Mouse (Mus musculus): ENCODE results near the gene Smim1. TPM values are rescaled to one million over a fixed set of nuclear protein-coding genes. Genes with fewer than 3 reads are reported as not detected.

Gene Smim1
- polyA plus RNA-seq, 1 experiment from 2014 or later = 9.7 TPM

GRCm38 (mm10) chr4:154011646-154012089 lies 14.4 kb downstream of the Smim1 start, which contains the start of gene Lrrc47:
Gene Lrrc47, plus strand, starts transcription at chr4:154011731.
- H3K4me3 ChIP-seq (ENCODE audit: low read depth, low read length) = peak within 1 kb of the TSS; percentile 99
- 0% methylated on average over 49 of the region's 59 CpGs for WGBS
- H3K27ac ChIP-seq (ENCODE audit: low read depth, low read length) = peak within 1 kb of the TSS; percentile 48; the same call in 1 of the 2 replicates
- peaks cover 6% of the 10 kb centered on the region; the same call in 1 of the 2 replicates for H3K4me1 ChIP-seq (replicated peaks; ENCODE audit: control insufficient read depth, insufficient read depth, low read length)
- no peaks in the 10 kb centered on the region for H3K27me3 ChIP-seq (ENCODE audit: control insufficient read depth, insufficient read depth, low read length)
- peaks cover 4% of the 10 kb centered on the region; the same call in 1 of the 2 replicates for H3K36me3 ChIP-seq (ENCODE audit: control insufficient read depth, insufficient read depth, low read length)
- peak within 1 kb of the TSS; percentile 95 for H3K4me2 ChIP-seq (replicated peaks; ENCODE audit: low read depth, low read length)
- no peaks in the 10 kb centered on the region for H3K9me3 ChIP-seq (ENCODE audit: control insufficient read depth, low read length)
- ATAC-seq (ENCODE audit: low FRiP score) (peak; percentile 93), DNase-seq (ENCODE audit: low spot score) (peak; percentile 91)
- H3K9ac ChIP-seq (ENCODE audit: low read depth, low read length) = peak within 1 kb of the TSS; percentile 91

- no peak overlapping the region for H3K27ac ChIP-seq (ENCODE audit: low read depth, low read length)
- H3K4me3 ChIP-seq (ENCODE audit: low read depth, low read length) = peak overlapping the region; percentile 99
- ATAC-seq (ENCODE audit: low FRiP score) = peak; percentile 61
These were observed 15.0 kb downstream of the Smim1 start for GRCm38 (mm10) chr4:154010907-154011645.

GRCm38 (mm10) chr4:154007759-154008158 lies 18.3 kb downstream of the Smim1 start:
- H3K36me3 ChIP-seq (ENCODE audit: control insufficient read depth, insufficient read depth, low read length) = no peaks in the 10 kb centered on the region; the same call in 1 of the 2 replicates
- DNase-seq (ENCODE audit: low spot score) = no peak
- no peak overlapping the region for H3K27ac ChIP-seq (ENCODE audit: low read depth, low read length)
- no peak overlapping the region for H3K9ac ChIP-seq (ENCODE audit: low read depth, low read length)
- 86% methylated on average over 4 of the region's 4 CpGs for WGBS
- peaks cover 3% of the 10 kb centered on the region; the same call in 1 of the 2 replicates for H3K4me1 ChIP-seq (replicated peaks; ENCODE audit: control insufficient read depth, insufficient read depth, low read length)
- no peaks in the 10 kb centered on the region for H3K27me3 ChIP-seq (ENCODE audit: control insufficient read depth, insufficient read depth, low read length)
- no peak overlapping the region for H3K4me2 ChIP-seq (replicated peaks; ENCODE audit: low read depth, low read length)
- ATAC-seq (ENCODE audit: low FRiP score) = no peak
- H3K4me3 ChIP-seq (ENCODE audit: low read depth, low read length) = no peak overlapping the region
- no peaks in the 10 kb centered on the region for H3K9me3 ChIP-seq (ENCODE audit: control insufficient read depth, low read length)

More at GRCm38 (mm10) chr4:154010907-154011645, 15.0 kb downstream of the Smim1 start:
- Histone ChIP-seq H3K4me1 (replicated peaks; ENCODE audit: control insufficient read depth, insufficient read depth, low read length) (peaks cover 6% of the 10 kb centered on the region; the same call in 1 of the 2 replicates), H3K9ac (ENCODE audit: low read depth, low read length) (peak overlapping the region; percentile 91), H3K9me3 (ENCODE audit: control insufficient read depth, low read length) (no peaks in the 10 kb centered on the region), H3K27me3 (ENCODE audit: control insufficient read depth, insufficient read depth, low read length) (no peaks in the 10 kb centered on the region), H3K36me3 (ENCODE audit: control insufficient read depth, insufficient read depth, low read length) (0 out of 2 replicates have a peak, but pooled peaks cover 4% of the 10 kb centered on the region), H3K4me2 (replicated peaks; ENCODE audit: low read depth, low read length) (peak overlapping the region; percentile 95)
- no peak for DNase-seq (ENCODE audit: low spot score)
- WGBS = 28% methylated on average over 13 of the region's 13 CpGs

GRCm38 (mm10) chr4:154006264-154006663 lies 19.8 kb downstream of the Smim1 start:
- Histone ChIP-seq H3K4me1 (replicated peaks; ENCODE audit: control insufficient read depth, insufficient read depth, low read length) (no peaks in the 10 kb centered on the region), H3K4me2 (replicated peaks; ENCODE audit: low read depth, low read length) (no peak overlapping the region), H3K9me3 (ENCODE audit: control insufficient read depth, low read length) (no peaks in the 10 kb centered on the region), H3K9ac (ENCODE audit: low read depth, low read length) (no peak overlapping the region), H3K27ac (ENCODE audit: low read depth, low read length) (no peak overlapping the region), H3K27me3 (ENCODE audit: control insufficient read depth, insufficient read depth, low read length) (no peaks in the 10 kb centered on the region), H3K4me3 (ENCODE audit: low read depth, low read length) (no peak overlapping the region), H3K36me3 (ENCODE audit: control insufficient read depth, insufficient read depth, low read length) (no peaks in the 10 kb centered on the region; the same call in 1 of the 2 replicates)
- WGBS = 89% methylated on average over 6 of the region's 6 CpGs
- ATAC-seq (ENCODE audit: low FRiP score) (no peak), DNase-seq (ENCODE audit: low spot score) (no peak)

GRCm38 (mm10) chr4:154005488-154005887 lies 20.5 kb downstream of the Smim1 start:
- 73% methylated on average over 5 of the region's 5 CpGs for WGBS
- Histone ChIP-seq H3K9ac (ENCODE audit: low read depth, low read length) (no peak overlapping the region), H3K9me3 (ENCODE audit: control insufficient read depth, low read length) (no peaks in the 10 kb centered on the region), H3K27me3 (ENCODE audit: control insufficient read depth, insufficient read depth, low read length) (no peaks in the 10 kb centered on the region), H3K36me3 (ENCODE audit: control insufficient read depth, insufficient read depth, low read length) (no peaks in the 10 kb centered on the region; the same call in 1 of the 2 replicates), H3K4me1 (replicated peaks; ENCODE audit: control insufficient read depth, insufficient read depth, low read length) (no peaks in the 10 kb centered on the region), H3K4me2 (replicated peaks; ENCODE audit: low read depth, low read length) (no peak overlapping the region), H3K4me3 (ENCODE audit: low read depth, low read length) (no peak overlapping the region), H3K27ac (ENCODE audit: low read depth, low read length) (no peak overlapping the region)
- DNase-seq (ENCODE audit: low spot score) (no peak), ATAC-seq (ENCODE audit: low FRiP score) (no peak)

- Histone ChIP-seq H3K27ac (ENCODE audit: low read depth, low read length) (no peak overlapping the region), H3K27me3 (ENCODE audit: control insufficient read depth, insufficient read depth, low read length) (no peaks in the 10 kb centered on the region), H3K4me2 (replicated peaks; ENCODE audit: low read depth, low read length) (no peak overlapping the region), H3K4me1 (replicated peaks; ENCODE audit: control insufficient read depth, insufficient read depth, low read length) (no peaks in the 10 kb centered on the region), H3K9ac (ENCODE audit: low read depth, low read length) (no peak overlapping the region), H3K9me3 (ENCODE audit: control insufficient read depth, low read length) (no peaks in the 10 kb centered on the region), H3K4me3 (ENCODE audit: low read depth, low read length) (no peak overlapping the region), H3K36me3 (ENCODE audit: control insufficient read depth, insufficient read depth, low read length) (peaks cover 13% of the 10 kb centered on the region)
- WGBS = 88% methylated on average over 8 of the region's 8 CpGs
- DNase-seq (ENCODE audit: low spot score) (no peak), ATAC-seq (ENCODE audit: low FRiP score) (no peak)
These were observed 32.5 kb downstream of the Smim1 start for GRCm38 (mm10) chr4:153993505-153993904.

GRCm38 (mm10) chr4:153992715-153993114 lies 33.3 kb downstream of the Smim1 start:
- peaks cover 15% of the 10 kb centered on the region for H3K36me3 ChIP-seq (ENCODE audit: control insufficient read depth, insufficient read depth, low read length)
- no peak for ATAC-seq (ENCODE audit: low FRiP score)
- H3K4me3 ChIP-seq (ENCODE audit: low read depth, low read length) = no peak overlapping the region
- no peak overlapping the region for H3K4me2 ChIP-seq (replicated peaks; ENCODE audit: low read depth, low read length)
- DNase-seq (ENCODE audit: low spot score) = no peak
- H3K9ac ChIP-seq (ENCODE audit: low read depth, low read length) = no peak overlapping the region
- H3K4me1 ChIP-seq (replicated peaks; ENCODE audit: control insufficient read depth, insufficient read depth, low read length) = no peaks in the 10 kb centered on the region
- H3K9me3 ChIP-seq (ENCODE audit: control insufficient read depth, low read length) = no peaks in the 10 kb centered on the region
- no peak overlapping the region for H3K27ac ChIP-seq (ENCODE audit: low read depth, low read length)
- 89% methylated on average over 10 of the region's 10 CpGs for WGBS
- H3K27me3 ChIP-seq (ENCODE audit: control insufficient read depth, insufficient read depth, low read length) = no peaks in the 10 kb centered on the region

GRCm38 (mm10) chr4:153980470-153980869 lies 45.6 kb downstream of the Smim1 start:
- WGBS = 91% methylated on average over 11 of the region's 11 CpGs
- Histone ChIP-seq H3K4me2 (replicated peaks; ENCODE audit: low read depth, low read length) (no peak overlapping the region), H3K36me3 (ENCODE audit: control insufficient read depth, insufficient read depth, low read length) (peaks cover 5% of the 10 kb centered on the region; the same call in 1 of the 2 replicates), H3K9me3 (ENCODE audit: control insufficient read depth, low read length) (no peaks in the 10 kb centered on the region), H3K27ac (ENCODE audit: low read depth, low read length) (no peak overlapping the region), H3K4me3 (ENCODE audit: low read depth, low read length) (no peak overlapping the region), H3K9ac (ENCODE audit: low read depth, low read length) (no peak overlapping the region), H3K4me1 (replicated peaks; ENCODE audit: control insufficient read depth, insufficient read depth, low read length) (no peaks in the 10 kb centered on the region), H3K27me3 (ENCODE audit: control insufficient read depth, insufficient read depth, low read length) (no peaks in the 10 kb centered on the region)
- ATAC-seq (ENCODE audit: low FRiP score) (no peak), DNase-seq (ENCODE audit: low spot score) (no peak)

- no peak overlapping the region for H3K4me3 ChIP-seq (ENCODE audit: low read depth, low read length)
- no peak overlapping the region for H3K9ac ChIP-seq (ENCODE audit: low read depth, low read length)
- no peak overlapping the region for H3K4me2 ChIP-seq (replicated peaks; ENCODE audit: low read depth, low read length)
- WGBS = 94% methylated on average over 10 of the region's 10 CpGs
- no peaks in the 10 kb centered on the region for H3K4me1 ChIP-seq (replicated peaks; ENCODE audit: control insufficient read depth, insufficient read depth, low read length)
- H3K36me3 ChIP-seq (ENCODE audit: control insufficient read depth, insufficient read depth, low read length) = no peaks in the 10 kb centered on the region
- no peak for DNase-seq (ENCODE audit: low spot score)
- no peaks in the 10 kb centered on the region for H3K27me3 ChIP-seq (ENCODE audit: control insufficient read depth, insufficient read depth, low read length)
- no peaks in the 10 kb centered on the region for H3K9me3 ChIP-seq (ENCODE audit: control insufficient read depth, low read length)
- H3K27ac ChIP-seq (ENCODE audit: low read depth, low read length) = no peak overlapping the region
- no peak for ATAC-seq (ENCODE audit: low FRiP score)
These were observed 46.8 kb downstream of the Smim1 start for GRCm38 (mm10) chr4:153979243-153979642.

Measured in hindbrain, embryonic 11.5 days (tissue).